Mouse (Mus musculus): ENCODE measurements at regions not wholly inside any gene's neighbourhood (a gene's known extent, or its start where the extent isn't known, plus 50 kb on each side); places are given as distances from the start of the nearest gene placed in this dataset.

- no peak for TF ChIP-seq POLR2A (IDR thresholded peaks at IDR 0.05; ENCODE audit: borderline replicate concordance, control insufficient read depth, low read depth, low read length)
- TF ChIP-seq CTCF (IDR thresholded peaks at IDR 0.05; ENCODE audit: control insufficient read depth, insufficient read depth, low read length), result no peak
Measured at GRCm38 (mm10) chr8:89583091-89583490, 539.1 kb upstream of the Sall1 start.

All from bone marrow, adult 2 months (tissue).